Mouse (Mus musculus) spleen, adult 2 months (tissue): ENCODE results near the gene Prim2.

ENCODE experiments used
- CTCF ChIP-seq: fragments of 200-500 bp; IDR thresholded peaks from 2 replicates; pipeline ENCODE4 v1.5.1; 2011; ENCODE audit warnings: mild to moderate bottlenecking, inconsistent platforms; ENCODE audit not compliant: insufficient read depth, insufficient read length, insufficient replicate concordance; ENCODE audit errors: extremely low read depth
- POLR2A ChIP-seq: fragments of 200-500 bp; IDR thresholded peaks from 2 replicates; pipeline ENCODE4 v1.6.1; 2011; ENCODE audit warnings: low read depth, low read length, inconsistent platforms

DNA sequence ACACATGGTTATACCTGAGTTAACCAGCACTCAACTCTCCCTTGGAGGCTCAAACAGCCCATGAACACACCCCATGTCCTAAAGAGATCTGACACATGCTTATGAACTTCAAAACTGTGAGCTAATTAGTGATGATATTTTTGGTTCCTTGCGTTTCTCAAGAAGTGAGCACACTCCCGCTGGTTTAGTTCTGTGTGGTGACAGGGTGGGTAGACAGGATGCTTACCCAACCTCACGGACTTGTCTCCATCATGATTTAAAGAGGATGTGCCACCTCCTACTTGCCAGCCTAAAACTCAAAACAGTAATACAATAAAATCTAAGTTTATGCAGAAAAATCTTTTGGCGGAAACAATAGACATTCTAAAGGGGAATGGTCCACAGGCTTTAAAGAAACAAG, 173.5 kb downstream of the Prim2 start:
- TF ChIP-seq CTCF (no peak), POLR2A (no peak)
